Mouse (Mus musculus) urinary bladder, postnatal 10 days (tissue): ENCODE results near the gene Chst11.

Experiments used
- DNase-seq: peaks from one replicate; pipeline ENCODE4 v3.0.0; 2022; ENCODE audit warnings: low spot score

The Chst11 gene

GRCm38 (mm10) chr10:83178661-83179060 is 193.4 kb downstream of the Chst11 start:
- DNase-seq: no peak

GRCm38 (mm10) chr10:83181831-83182572 is 196.7 kb downstream of the Chst11 start:
- DNase-seq: no peak

- no peak for DNase-seq
Measured at GRCm38 (mm10) chr10:83182573-83182960, 197.3 kb downstream of the Chst11 start.

- no peak for DNase-seq
Measured at GRCm38 (mm10) chr10:83183634-83184479, 198.6 kb downstream of the Chst11 start.

GRCm38 (mm10) chr10:83184480-83185069 is 199.3 kb downstream of the Chst11 start:
- DNase-seq: no peak

- DNase-seq: no peak
Measured at GRCm38 (mm10) chr10:83185121-83185520, 199.8 kb downstream of the Chst11 start.

- DNase-seq: no peak
Measured at GRCm38 (mm10) chr10:83186167-83186566, 200.9 kb downstream of the Chst11 start.

- DNase-seq: no peak
Measured at GRCm38 (mm10) chr10:83186984-83187383, 201.7 kb downstream of the Chst11 start.

GRCm38 (mm10) chr10:83189071-83189470 is 203.8 kb downstream of the Chst11 start:
- DNase-seq: no peak

- no peak for DNase-seq
Measured at GRCm38 (mm10) chr10:83191476-83191875, 206.2 kb downstream of the Chst11 start.

GRCm38 (mm10) chr10:83191982-83192381 is 206.7 kb downstream of the Chst11 start:
- no peak for DNase-seq

GRCm38 (mm10) chr10:83197690-83198336 is 212.5 kb downstream of the Chst11 start:
- DNase-seq: no peak

GRCm38 (mm10) chr10:83198692-83199091 is 213.4 kb downstream of the Chst11 start:
- DNase-seq: no peak

- DNase-seq: no peak
Measured at GRCm38 (mm10) chr10:83199290-83199689, 214.0 kb downstream of the Chst11 start.

- DNase-seq: no peak
Measured at GRCm38 (mm10) chr10:83201525-83201924, 216.2 kb downstream of the Chst11 start.

- DNase-seq: no peak
Measured at GRCm38 (mm10) chr10:83202906-83203702, 217.8 kb downstream of the Chst11 start.

GRCm38 (mm10) chr10:83208436-83208835 is 223.1 kb downstream of the Chst11 start:
- no peak for DNase-seq

GRCm38 (mm10) chr10:83209388-83209787 is 224.1 kb downstream of the Chst11 start:
- DNase-seq: no peak

- DNase-seq: no peak
Measured at GRCm38 (mm10) chr10:83210122-83210521, 224.8 kb downstream of the Chst11 start.

GRCm38 (mm10) chr10:83210968-83211583 is 225.8 kb downstream of the Chst11 start:
- no peak for DNase-seq

GRCm38 (mm10) chr10:83212618-83213017 is 227.3 kb downstream of the Chst11 start:
- DNase-seq: no peak
